Mouse (Mus musculus) kidney, adult 2 months (tissue): Measurements from ENCODE around the gene Itpk1.

ENCODE experiments used
- CTCF ChIP-seq: fragments of 200-500 bp; conservative IDR thresholded peaks from 2 replicates; pipeline ENCODE4 v1.5.1; 2011; ENCODE audit warnings: low read depth, mild to moderate bottlenecking, control low read depth, low read length, moderate library complexity, mixed read lengths; ENCODE audit not compliant: insufficient read depth, insufficient read length
- POLR2A ChIP-seq: fragments of 200-500 bp; IDR thresholded peaks from one replicate; pipeline ENCODE4 v1.6.1; 2011; ENCODE audit warnings: low read depth, low read length, control low read depth

DNA sequence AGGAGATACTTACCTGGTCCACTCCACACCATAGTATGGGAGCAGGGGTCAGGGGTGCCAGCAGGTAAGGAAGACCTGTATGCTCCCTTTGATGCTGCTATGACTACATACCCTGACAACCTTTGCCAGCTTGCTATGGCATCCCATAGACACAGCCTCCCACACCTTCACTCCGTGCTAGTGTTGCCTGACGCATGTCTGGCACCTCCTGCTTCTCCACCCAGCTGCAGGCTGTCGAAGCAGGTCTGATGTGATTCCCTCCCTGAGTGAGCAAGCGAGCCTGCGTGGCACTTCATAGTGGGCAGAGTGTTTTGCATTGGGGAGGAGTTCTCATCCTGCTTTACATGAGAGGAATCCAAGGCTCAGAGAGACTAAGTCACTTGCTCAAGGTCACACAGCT is 147.4 kb downstream of the Itpk1 start:
- TF ChIP-seq CTCF (no peak), POLR2A (no peak)
